Mouse (Mus musculus): Measurements from ENCODE around the gene Smco1. TPM values are rescaled to one million over a fixed set of nuclear protein-coding genes. Genes with fewer than 3 reads are reported as not detected.
"Not testable (repeated sequence)": the region's sequence is repeated elsewhere in the genome, so short reads cannot be mapped to it uniquely, and the experiment has no call there.

Gene Smco1
- total RNA-seq, 1 experiment from 2014 or later: not detected

DNA sequence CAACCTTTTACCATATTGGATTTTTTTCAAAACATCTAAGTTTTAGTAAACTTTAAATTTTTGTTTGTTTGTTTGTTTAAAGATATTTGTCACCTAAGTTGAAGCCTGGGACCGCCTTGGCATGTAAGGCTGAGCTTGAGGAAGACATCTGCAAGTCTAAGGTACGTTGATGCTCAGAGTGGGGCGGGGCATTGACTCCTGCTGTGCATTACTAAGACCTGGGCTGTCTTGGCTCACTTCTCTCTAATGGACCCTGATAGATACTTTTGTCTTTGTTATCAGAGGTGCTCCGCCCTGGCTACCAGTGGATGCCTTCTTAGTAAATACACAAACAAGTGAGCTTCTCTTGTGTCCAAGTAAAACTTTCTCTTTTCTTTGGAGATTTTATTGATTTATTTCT lies 20.6 kb downstream of the Smco1 start:
- no peak for ATAC-seq (replicated peaks in 1 of 2; ENCODE audit: insufficient read depth in 1 of 2, low FRiP score in 2 of 2, low TSS enrichment in 1 of 2, low read depth in 1 of 2, poor library complexity in 2 of 2, severe bottlenecking in 2 of 2)

DNA sequence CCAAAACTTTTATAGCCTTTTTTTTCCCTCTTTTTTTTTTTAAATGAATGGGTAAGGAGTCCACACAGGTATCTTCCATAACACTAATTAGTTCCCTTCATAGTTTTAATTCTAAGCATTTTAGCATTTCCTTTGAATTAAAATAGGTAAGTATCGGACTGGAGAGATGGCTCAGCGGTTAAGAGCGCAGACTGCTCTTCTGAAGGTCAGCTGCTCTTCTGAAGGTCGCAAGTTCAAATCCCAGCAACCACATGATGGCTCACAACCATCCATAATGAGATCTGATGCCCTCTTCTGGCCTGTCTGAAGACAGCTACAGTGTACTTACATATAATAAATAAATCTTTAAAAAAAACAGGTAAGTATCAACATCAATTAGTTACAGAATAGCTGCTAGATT lies 28.3 kb downstream of the Smco1 start:
- ATAC-seq (replicated peaks in 1 of 2; ENCODE audit: insufficient read depth in 1 of 2, low FRiP score in 2 of 2, low TSS enrichment in 1 of 2, low read depth in 1 of 2, poor library complexity in 2 of 2, severe bottlenecking in 2 of 2): not testable (repeated sequence)

DNA sequence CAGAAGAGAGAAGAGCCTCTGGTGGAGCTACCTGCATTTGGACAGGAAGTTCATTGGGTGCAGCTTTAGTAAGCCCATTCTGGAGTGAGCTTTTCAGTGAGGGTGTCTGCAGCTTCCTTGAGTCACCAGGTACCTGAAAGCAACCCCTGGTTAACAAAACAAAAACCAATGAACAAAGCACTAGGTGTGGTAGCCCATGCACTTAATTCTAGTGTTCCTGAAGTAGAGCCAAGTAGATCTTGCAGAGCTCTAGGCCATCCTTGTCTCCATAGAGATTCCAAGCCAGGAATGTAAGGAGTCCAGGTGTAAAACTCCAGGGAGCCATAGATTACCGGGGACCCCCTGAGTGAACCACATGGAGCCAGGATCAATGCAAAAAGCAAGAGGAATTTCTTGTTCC lies 31.8 kb downstream of the Smco1 start:
- no peak for ATAC-seq (replicated peaks in 1 of 2; ENCODE audit: insufficient read depth in 1 of 2, low FRiP score in 2 of 2, low TSS enrichment in 1 of 2, low read depth in 1 of 2, poor library complexity in 2 of 2, severe bottlenecking in 2 of 2)

DNA sequence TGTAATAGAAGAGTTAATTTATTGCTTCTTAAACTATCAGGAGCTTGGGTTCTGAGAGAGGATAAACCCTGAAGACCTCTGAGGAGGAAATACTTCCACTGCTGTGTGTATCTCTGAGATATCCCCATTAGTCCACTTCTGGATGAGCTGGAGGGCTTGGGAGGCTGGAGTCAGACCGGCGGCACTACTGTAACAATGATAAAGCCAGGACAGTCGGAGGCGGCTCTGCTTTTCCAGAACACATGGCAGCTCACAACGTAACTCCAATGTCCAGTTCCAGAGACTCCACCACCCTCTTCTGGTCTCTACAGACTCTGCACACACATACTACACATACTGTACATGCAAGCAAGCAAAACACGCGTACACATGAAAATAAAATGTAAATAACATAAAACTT lies 32.6 kb downstream of the Smco1 start:
- ATAC-seq (replicated peaks in 1 of 2; ENCODE audit: insufficient read depth in 1 of 2, low FRiP score in 2 of 2, low TSS enrichment in 1 of 2, low read depth in 1 of 2, poor library complexity in 2 of 2, severe bottlenecking in 2 of 2): no peak

DNA sequence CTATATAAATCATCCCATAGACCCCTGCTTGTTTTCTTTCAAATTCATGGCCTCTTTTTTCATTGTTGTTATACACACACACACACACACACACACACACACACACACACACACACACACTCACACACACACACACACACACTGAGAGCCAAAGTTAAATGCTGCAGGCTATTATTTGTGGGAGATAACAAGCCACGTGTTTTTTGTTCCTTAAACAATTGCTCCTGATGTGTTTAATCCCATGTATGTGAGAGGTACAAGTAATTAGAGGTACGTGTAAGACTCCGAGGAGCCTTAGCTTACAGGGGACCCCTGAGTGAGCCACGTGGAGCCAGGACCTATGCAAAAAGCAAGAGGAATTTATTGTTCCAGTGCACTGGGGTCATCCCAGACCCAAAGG lies 40.7 kb downstream of the Smco1 start:
- no peak for ATAC-seq (replicated peaks in 1 of 2; ENCODE audit: insufficient read depth in 1 of 2, low FRiP score in 2 of 2, low TSS enrichment in 1 of 2, low read depth in 1 of 2, poor library complexity in 2 of 2, severe bottlenecking in 2 of 2)

GRCm38 (mm10) chr16:32312386-32312785 lies 41.1 kb downstream of the Smco1 start:
- ATAC-seq (replicated peaks in 1 of 2; ENCODE audit: insufficient read depth in 1 of 2, low FRiP score in 2 of 2, low TSS enrichment in 1 of 2, low read depth in 1 of 2, poor library complexity in 2 of 2, severe bottlenecking in 2 of 2): no peak

GRCm38 (mm10) chr16:32312859-32313258 lies 41.6 kb downstream of the Smco1 start:
- no peak for ATAC-seq (replicated peaks in 1 of 2; ENCODE audit: insufficient read depth in 1 of 2, low FRiP score in 2 of 2, low TSS enrichment in 1 of 2, low read depth in 1 of 2, poor library complexity in 2 of 2, severe bottlenecking in 2 of 2)

GRCm38 (mm10) chr16:32316601-32317000 lies 45.3 kb downstream of the Smco1 start:
- ATAC-seq (replicated peaks in 1 of 2; ENCODE audit: insufficient read depth in 1 of 2, low FRiP score in 2 of 2, low TSS enrichment in 1 of 2, low read depth in 1 of 2, poor library complexity in 2 of 2, severe bottlenecking in 2 of 2): no peak

DNA sequence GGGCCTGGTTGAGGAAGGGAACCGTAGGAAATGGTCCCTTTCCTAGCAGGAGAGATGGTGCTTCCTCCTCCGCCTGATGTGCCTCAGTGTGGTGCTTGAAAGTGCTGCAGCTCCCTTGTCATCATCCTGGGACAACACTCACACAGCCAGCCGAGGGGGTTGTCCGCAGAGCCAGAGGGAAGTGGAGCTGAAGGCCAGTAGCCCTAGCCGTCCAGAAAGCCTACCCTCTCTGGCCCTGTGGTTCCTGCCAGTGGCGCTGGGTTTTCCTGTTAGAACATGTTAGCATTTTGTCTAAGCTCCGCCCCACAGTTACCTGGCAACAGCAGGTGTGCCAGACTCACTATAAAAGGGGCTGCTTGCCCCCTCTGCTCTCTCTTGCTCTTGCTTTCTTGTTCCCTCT lies 52.7 kb downstream of the Smco1 start:
- 0 out of 4 replicates have a peak, but pooled peaks of 1 of the 2 experiments have one; percentile 29 for ATAC-seq (replicated peaks in 1 of 2; ENCODE audit: insufficient read depth in 1 of 2, low FRiP score in 2 of 2, low TSS enrichment in 1 of 2, low read depth in 1 of 2, poor library complexity in 2 of 2, severe bottlenecking in 2 of 2)

Other genes with a start within 250 kb of the Smco1 start
- gene Pak2, start 192.1 kb upstream of the Smco1 start, total RNA-seq (2017): 69.2 and 72.4 TPM in 2 replicates
- gene Pigx, start 171.7 kb upstream of the Smco1 start, total RNA-seq (2017): 60.6 and 94.2 TPM in 2 replicates
- 46.1 and 72.0 TPM in 2 replicates for gene Cep19, start 171.7 kb upstream of the Smco1 start, total RNA-seq (2017)
- gene Nrros, start 105.9 kb upstream of the Smco1 start, total RNA-seq (2017): 78.9 and 112 TPM in 2 replicates
- gene Bex6, start 91.6 kb upstream of the Smco1 start, total RNA-seq (2017): 54.4 and 58.5 TPM in 2 replicates
- gene Fbxo45, start 24.3 kb upstream of the Smco1 start, total RNA-seq (2017): 26.1 and 32.0 TPM in 2 replicates
- 14.0 and 22.6 TPM in 2 replicates for gene Wdr53, start 24.2 kb upstream of the Smco1 start, total RNA-seq (2017)
- gene Rnf168, start 6.0 kb downstream of the Smco1 start, total RNA-seq (2017): 67.5 and 71.4 TPM in 2 replicates
- 43.5 and 51.3 TPM in 2 replicates for gene Ubxn7, start 60.8 kb downstream of the Smco1 start, total RNA-seq (2017)
- gene Tm4sf19, start 129.0 kb downstream of the Smco1 start, total RNA-seq (2017): not detected in 2 replicates
- gene Tctex1d2, start 148.2 kb downstream of the Smco1 start, total RNA-seq (2017): 54.3 and 62.3 TPM in 2 replicates
- 68.6 and 75.3 TPM in 2 replicates for gene Pcyt1a, start 159.5 kb downstream of the Smco1 start, total RNA-seq (2017)
- 0.25 TPM in 1 of 2 replicates, not detected in the other for gene Slc51a, start 216.4 kb downstream of the Smco1 start, total RNA-seq (2017)
- not detected in 2 replicates for gene Zdhhc19, start 224.8 kb downstream of the Smco1 start, total RNA-seq (2017)